In genomic region chr11:22906453-22906865, GRCm38 (mm10) we compare ENCODE assay signal across 29 mouse cellular contexts. TPM values are rescaled to one million over a fixed set of nuclear protein-coding genes. Genes with fewer than 3 reads are reported as not detected.
DNase-seq lines count a peak whose midpoint lies in the region; ATAC-seq and TF ChIP-seq lines count a peak whose summit lies in the region.
"Had no signal": no experiment of that assay in that cellular context is flagged by ENCODE, and none has a peak within 500 bp of the region (broad histone marks: within the 10 kb centered on the region; RNA-seq: fewer than 3 reads in every experiment).

No protein-coding gene starts in this region.

- no peaks in the 10 kb centered on the region for H3K9me3 ChIP-seq in heart, embryonic 13.5 days
- no peaks in the 10 kb centered on the region for H3K9me3 ChIP-seq in liver, embryonic 12.5 days (replicated peaks)
- no peaks in the 10 kb centered on the region for H3K9me3 ChIP-seq in liver, postnatal 0 days (ENCODE audit: low read length)
- no peaks in the 10 kb centered on the region for H3K9me3 ChIP-seq in forebrain, postnatal 0 days (ENCODE audit: low read length)
- H3K9me3 ChIP-seq: limb, embryonic 12.5 days; midbrain, embryonic 10.5 days; neural tube, embryonic 12.5 days had no signal

- no peak for TF ChIP-seq EP300 in liver, postnatal 0 days (IDR thresholded peaks at IDR 0.05; ENCODE audit: low read depth)

- no peak overlapping the region for H3K4me3 ChIP-seq in heart, embryonic 13.5 days
- H3K4me3 ChIP-seq in liver, embryonic 12.5 days, result no peak overlapping the region
- H3K4me3 ChIP-seq in liver, postnatal 0 days (ENCODE audit: low read depth, low read length), result no peak overlapping the region
- H3K4me3 ChIP-seq in forebrain, postnatal 0 days (ENCODE audit: low read depth, low read length), result no peak overlapping the region
- H3K4me3 ChIP-seq: limb, embryonic 12.5 days; midbrain, embryonic 10.5 days; neural tube, embryonic 12.5 days had no signal

- DNase-seq in heart, adult 11 months, result no peak
- DNase-seq in liver, postnatal 0 days, result no peak
- DNase-seq in forebrain, postnatal 0 days, result no peak
- no peak for DNase-seq in left cerebral cortex, adult 9 months (ENCODE audit: low spot score in 2 of 2)
- DNase-seq: adrenal gland, adult 2 months; adrenal gland, postnatal 36 days; cerebellum, adult 2 months; cerebellum, postnatal 25 days; kidney, adult 11 months; kidney, postnatal 14 days; layer of hippocampus, adult 9-11 months; lung, adult 2 months; lung, postnatal 10 days; right cerebral cortex, postnatal 4 days; thymus, postnatal 4 days had no signal

- ATAC-seq in heart, embryonic 13.5 days (ENCODE audit: extremely low read depth, insufficient number of reproducible peaks, low FRiP score, low TSS enrichment), result no peak
- ATAC-seq in liver, embryonic 12.5 days, result 0 out of 2 replicates have a peak, but pooled peaks have one; percentile 32
- ATAC-seq in liver, postnatal 0 days, result no peak
- ATAC-seq in common myeloid progenitor, adult 5-6 weeks (replicated peaks; ENCODE audit: low read depth, poor library complexity, severe bottlenecking), result 0 out of 2 replicates have a peak, but pooled peaks have one; percentile 29
- ATAC-seq in megakaryocyte progenitor cell, adult 5-6 weeks (replicated peaks; ENCODE audit: poor library complexity), result peak; percentile 76
- no peak for ATAC-seq in forebrain, postnatal 0 days
- ATAC-seq: activated CD4-positive, CD25-positive, alpha-beta regulatory T cell, adult 4 months; CD4-positive, CD25-positive, alpha-beta regulatory T cell, adult 4 months; forebrain, embryonic 14.5 days; hindbrain, postnatal 0 days; midbrain, embryonic 16.5 days had no signal

- no peak for TF ChIP-seq CTCF in liver, postnatal 0 days (IDR thresholded peaks at IDR 0.05; ENCODE audit: low read depth)
- no peak for TF ChIP-seq CTCF in forebrain, postnatal 0 days (IDR thresholded peaks at IDR 0.05; ENCODE audit: low read depth)

- no peaks in the 10 kb centered on the region for H3K36me3 ChIP-seq in heart, embryonic 13.5 days
- H3K36me3 ChIP-seq in liver, embryonic 12.5 days, result no peaks in the 10 kb centered on the region
- no peaks in the 10 kb centered on the region for H3K36me3 ChIP-seq in liver, postnatal 0 days (replicated peaks; ENCODE audit: insufficient read depth, low read length)
- no peaks in the 10 kb centered on the region for H3K36me3 ChIP-seq in forebrain, postnatal 0 days (ENCODE audit: insufficient read depth)
- H3K36me3 ChIP-seq: limb, embryonic 12.5 days; midbrain, embryonic 10.5 days; neural tube, embryonic 12.5 days had no signal

- H3K4me2 ChIP-seq in heart, embryonic 13.5 days, result peak overlapping the region; percentile 22; the same call in 1 of the 2 replicates
- H3K4me2 ChIP-seq in liver, embryonic 12.5 days, result no peak overlapping the region
- H3K4me2 ChIP-seq in liver, postnatal 0 days (ENCODE audit: low read depth, low read length), result no peak overlapping the region
- H3K4me2 ChIP-seq in forebrain, postnatal 0 days (ENCODE audit: low read depth), result no peak overlapping the region
- H3K4me2 ChIP-seq: limb, embryonic 12.5 days; liver, embryonic 11.5 days; neural tube, embryonic 12.5 days had no signal

- H3K27ac ChIP-seq in heart, embryonic 13.5 days (replicated peaks), result peak overlapping the region; percentile 63
- no peak overlapping the region; the same call in 1 of the 2 replicates for H3K27ac ChIP-seq in liver, embryonic 12.5 days
- no peak overlapping the region for H3K27ac ChIP-seq in liver, postnatal 0 days (ENCODE audit: low read depth)
- H3K27ac ChIP-seq in forebrain, postnatal 0 days (ENCODE audit: low read depth, low read length), result no peak overlapping the region
- H3K27ac ChIP-seq: hindbrain, postnatal 0 days; limb, embryonic 12.5 days; macrophage; midbrain, embryonic 10.5 days; neural tube, embryonic 12.5 days had no signal

- H3K27me3 ChIP-seq in heart, embryonic 13.5 days (replicated peaks), result no peaks in the 10 kb centered on the region
- H3K27me3 ChIP-seq in liver, embryonic 12.5 days (replicated peaks), result no peaks in the 10 kb centered on the region
- no peaks in the 10 kb centered on the region for H3K27me3 ChIP-seq in liver, postnatal 0 days (ENCODE audit: insufficient read depth, low read length)
- no peaks in the 10 kb centered on the region for H3K27me3 ChIP-seq in forebrain, postnatal 0 days (ENCODE audit: insufficient read depth, low read length)
- H3K27me3 ChIP-seq: limb, embryonic 12.5 days; neural tube, embryonic 12.5 days had no signal

- peaks cover 23% of the 10 kb centered on the region for H3K4me1 ChIP-seq in heart, embryonic 13.5 days
- peaks cover 23% of the 10 kb centered on the region for H3K4me1 ChIP-seq in liver, embryonic 12.5 days
- no peaks in the 10 kb centered on the region; the same call in 1 of the 2 replicates for H3K4me1 ChIP-seq in liver, postnatal 0 days (ENCODE audit: insufficient read depth)
- H3K4me1 ChIP-seq in forebrain, postnatal 0 days (ENCODE audit: insufficient read depth), result no peaks in the 10 kb centered on the region
- H3K4me1 ChIP-seq: limb, embryonic 12.5 days; midbrain, embryonic 10.5 days; neural tube, embryonic 12.5 days had no signal

- H3K9ac ChIP-seq in heart, embryonic 13.5 days, result no peak overlapping the region; the same call in 1 of the 2 replicates
- H3K9ac ChIP-seq in liver, embryonic 12.5 days, result no peak overlapping the region
- H3K9ac ChIP-seq in liver, postnatal 0 days (replicated peaks), result no peak overlapping the region
- no peak overlapping the region for H3K9ac ChIP-seq in forebrain, postnatal 0 days
- H3K9ac ChIP-seq: limb, embryonic 12.5 days; neural tube, embryonic 12.5 days had no signal

RNA-seq across cellular contexts. Expression of gene B3gnt2, which starts 45.7 kb away (rescaled TPM):
- 3.3 and 4.5 TPM in 2 replicates for polyA plus RNA-seq in heart, embryonic 13.5 days (2015; fragmentation: Nextera tagmentation; extraction: Ambion mirVana)
- 4.8 and 5.5 TPM in 2 replicates for polyA plus RNA-seq in liver, embryonic 12.5 days (2016; fragmentation: Nextera tagmentation; extraction: Ambion mirVana)
- polyA plus RNA-seq in liver, postnatal 0 days (2015; fragmentation: Nextera tagmentation; extraction: Ambion mirVana), result 10.0 and 10.8 TPM in 2 replicates
- total RNA-seq in common myeloid progenitor, adult 5-6 weeks (2017), result 3.8 and 8.8 TPM in 2 replicates
- total RNA-seq in megakaryocyte progenitor cell, adult 5-6 weeks (2015), result 6.4 and 8.6 TPM in 2 replicates
- 14.7 and 17.9 TPM in 2 replicates for total RNA-seq in megakaryocyte progenitor cell, adult 5-6 weeks (2017)
- total RNA-seq in forebrain, postnatal 0 days (2014; rRNA removed), result 3.1 and 6.7 TPM in 2 replicates
- polyA plus RNA-seq in forebrain, postnatal 0 days (2015; fragmentation: Nextera tagmentation; extraction: Ambion mirVana), result 3.0 and 3.6 TPM in 2 replicates

Comparison
In these comparisons a context has a peak if more than half of its experiments do, and no peak if none do; other contexts are left out.
1. ATAC-seq: peak in liver, embryonic 12.5 days (single experiment), common myeloid progenitor, adult 5-6 weeks (single experiment) and megakaryocyte progenitor cell, adult 5-6 weeks (single experiment); none in heart, embryonic 13.5 days (single experiment), liver, postnatal 0 days (single experiment) and forebrain, postnatal 0 days (single experiment).